10 mouse cellular contexts compared by ENCODE assay signal in genomic region chr2:166332748-166333417, GRCm38 (mm10).
DNase-seq lines count a peak whose midpoint lies in the region; ATAC-seq and TF ChIP-seq lines count a peak whose summit lies in the region.
"Had no signal": no experiment of that assay in that cellular context is flagged by ENCODE, and none has a peak within 500 bp of the region (broad histone marks: within the 10 kb centered on the region; RNA-seq: fewer than 3 reads in every experiment).

No protein-coding gene starts in this region.

- no peak overlapping the region for H3K27ac ChIP-seq in kidney, adult 2 months (ENCODE audit: insufficient read depth, low read depth, low read length)
- peak overlapping the region; percentile 91 for H3K27ac ChIP-seq in stomach, embryonic 14.5 days (ENCODE audit: low read length)
- no peak overlapping the region for H3K27ac ChIP-seq in forebrain, postnatal 0 days (ENCODE audit: low read depth, low read length)

- no peak for TF ChIP-seq CTCF in kidney, adult 2 months (conservative IDR thresholded peaks at IDR 0.05; ENCODE audit: insufficient read depth, insufficient read length, low read depth, low read length)
- TF ChIP-seq CTCF in forebrain, postnatal 0 days (IDR thresholded peaks at IDR 0.05; ENCODE audit: low read depth), result no peak

- H3K36me3 ChIP-seq in kidney, adult 2 months (ENCODE audit: control insufficient read depth, insufficient read depth, low read length), result no peaks in the 10 kb centered on the region
- H3K36me3 ChIP-seq in stomach, embryonic 14.5 days (ENCODE audit: control insufficient read depth, insufficient read depth, low read length), result no peaks in the 10 kb centered on the region
- no peaks in the 10 kb centered on the region for H3K36me3 ChIP-seq in forebrain, postnatal 0 days (ENCODE audit: insufficient read depth)
- H3K36me3 ChIP-seq: G1E had no signal

- H3K4me2 ChIP-seq in stomach, embryonic 14.5 days (replicated peaks; ENCODE audit: low read depth, low read length), result no peak overlapping the region
- H3K4me2 ChIP-seq in forebrain, postnatal 0 days (ENCODE audit: low read depth), result no peak overlapping the region

- peak; percentile 72 for DNase-seq in kidney, adult 2 months
- DNase-seq in kidney, adult 18-20 months, result no peak
- DNase-seq in forelimb bud, embryonic 11.5 days (ENCODE audit: low read depth, low spot score), result peak; percentile 76
- peak; percentile 27 to 68 for DNase-seq in kidney, postnatal 36 days
- DNase-seq in layer of hippocampus, adult 9-10 months (ENCODE audit: low spot score), result no peak
- DNase-seq in forebrain, postnatal 0 days, result no peak
- DNase-seq in right cerebral cortex, adult 18-20 months, result no peak

- no peaks in the 10 kb centered on the region for H3K9me3 ChIP-seq in stomach, embryonic 14.5 days (ENCODE audit: control insufficient read depth, low read depth, low read length)
- H3K9me3 ChIP-seq in forebrain, postnatal 0 days (ENCODE audit: low read length), result no peaks in the 10 kb centered on the region

- WGBS in kidney, adult 2 months, result 51% methylated on average over 13 of the region's 13 CpGs
- WGBS in stomach, embryonic 14.5 days, result 32% methylated on average over 13 of the region's 13 CpGs
- WGBS in forebrain, postnatal 0 days, result 67% methylated on average over 13 of the region's 13 CpGs

- H3K4me1 ChIP-seq in kidney, adult 2 months (ENCODE audit: control insufficient read depth, insufficient read depth, low read length), result no peaks in the 10 kb centered on the region
- peaks cover 42% of the 10 kb centered on the region for H3K4me1 ChIP-seq in stomach, embryonic 14.5 days (ENCODE audit: control insufficient read depth, insufficient read depth, low read length)
- no peaks in the 10 kb centered on the region for H3K4me1 ChIP-seq in forebrain, postnatal 0 days (ENCODE audit: insufficient read depth)

- H3K4me3 ChIP-seq in kidney, adult 2 months (ENCODE audit: insufficient read depth, low read depth, low read length), result no peak overlapping the region
- no peak overlapping the region for H3K4me3 ChIP-seq in stomach, embryonic 14.5 days (ENCODE audit: low read depth, low read length)
- no peak overlapping the region for H3K4me3 ChIP-seq in forebrain, postnatal 0 days (ENCODE audit: low read depth, low read length)
- H3K4me3 ChIP-seq: myocyte had no signal

- no peak overlapping the region for H3K9ac ChIP-seq in stomach, embryonic 14.5 days (replicated peaks; ENCODE audit: low read depth, low read length)
- H3K9ac ChIP-seq in forebrain, postnatal 0 days, result no peak overlapping the region

- no peaks in the 10 kb centered on the region for H3K27me3 ChIP-seq in kidney, adult 2 months (replicated peaks; ENCODE audit: control insufficient read depth, insufficient read depth, low read length)
- no peaks in the 10 kb centered on the region for H3K27me3 ChIP-seq in stomach, embryonic 14.5 days (ENCODE audit: control insufficient read depth, insufficient read depth, low read length)
- no peaks in the 10 kb centered on the region; the same call in 1 of the 2 replicates for H3K27me3 ChIP-seq in forebrain, postnatal 0 days (ENCODE audit: insufficient read depth, low read length)

- ATAC-seq in stomach, embryonic 14.5 days (ENCODE audit: insufficient number of reproducible peaks, insufficient read depth, low FRiP score, low read depth), result peak; percentile 80
- no peak for ATAC-seq in forebrain, postnatal 0 days

- TF ChIP-seq POLR2A in kidney, adult 2 months (IDR thresholded peaks at IDR 0.05; ENCODE audit: low read depth, low read length), result no peak

Comparison
In these comparisons a context has a peak if more than half of its experiments do, and no peak if none do; other contexts are left out.
1. DNase-seq: peak in kidney, adult 2 months (single experiment), forelimb bud, embryonic 11.5 days (single experiment) and kidney, postnatal 36 days (2 of 2); none in kidney, adult 18-20 months (single experiment), layer of hippocampus, adult 9-10 months (single experiment), forebrain, postnatal 0 days (single experiment) and right cerebral cortex, adult 18-20 months (single experiment).